ENCODE assay signal across 25 mouse cellular contexts in the genomic region with DNA sequence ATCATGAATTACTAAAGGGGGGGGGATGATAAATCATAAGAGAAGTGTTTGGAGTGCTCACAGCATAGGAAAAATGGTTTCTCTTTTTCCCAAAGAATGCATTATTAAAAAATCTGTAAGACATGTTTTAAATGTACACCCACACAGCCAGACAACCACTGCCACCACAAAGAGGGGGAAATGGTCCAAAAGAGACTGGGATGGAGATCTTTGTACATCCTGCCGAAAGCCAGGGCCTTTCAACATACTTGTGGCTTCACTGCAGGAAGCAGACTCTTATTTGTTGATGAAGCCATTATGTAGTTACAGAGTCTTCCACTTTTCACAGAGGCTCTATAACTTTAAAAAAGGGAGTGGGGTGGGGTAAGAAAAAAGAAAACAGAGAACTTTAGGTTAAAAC.
DNase-seq lines count a peak whose midpoint lies in the region; ATAC-seq and TF ChIP-seq lines count a peak whose summit lies in the region.
"Had no signal": no experiment of that assay in that cellular context is flagged by ENCODE, and none has a peak within 500 bp of the region (broad histone marks: within the 10 kb centered on the region; RNA-seq: fewer than 3 reads in every experiment).

No protein-coding gene starts in this region.

- H3K27ac ChIP-seq in embryonic facial prominence, embryonic 14.5 days (replicated peaks; ENCODE audit: low read depth, low read length): no peak overlapping the region
- H3K27ac ChIP-seq in embryonic facial prominence, embryonic 10.5 days (replicated peaks): no peak overlapping the region
- H3K27ac ChIP-seq in embryonic fibroblast, embryonic 13.5 days (ENCODE audit: insufficient read depth, low read length): 0 out of 2 replicates have a peak overlapping the region, but pooled peaks have one; percentile 31
- H3K27ac ChIP-seq in liver, postnatal 0 days (ENCODE audit: low read depth): no peak overlapping the region
- H3K27ac ChIP-seq: embryonic facial prominence, embryonic 12.5 days; gastrocnemius, adult 2 months; heart, adult 2 months; heart, embryonic 10.5 days; heart, embryonic 13.5 days; hindbrain, embryonic 14.5 days; hindbrain, postnatal 0 days had no signal

- H3K79me2 ChIP-seq in myocyte (ENCODE audit: control insufficient read depth, insufficient read depth): no peaks in the 10 kb centered on the region

- H3K27me3 ChIP-seq in embryonic facial prominence, embryonic 14.5 days (replicated peaks; ENCODE audit: control insufficient read depth, insufficient read depth, low read length): no peaks in the 10 kb centered on the region
- no peaks in the 10 kb centered on the region for H3K27me3 ChIP-seq in embryonic facial prominence, embryonic 10.5 days (replicated peaks; ENCODE audit: low read depth, poor library complexity, severe bottlenecking)
- no peaks in the 10 kb centered on the region for H3K27me3 ChIP-seq in myocyte (ENCODE audit: control insufficient read depth, insufficient read depth, insufficient read length)
- no peaks in the 10 kb centered on the region for H3K27me3 ChIP-seq in liver, postnatal 0 days (ENCODE audit: insufficient read depth, low read length)
- H3K27me3 ChIP-seq: embryonic facial prominence, embryonic 12.5 days; heart, embryonic 13.5 days; Patski had no signal

- H3K36me3 ChIP-seq in embryonic facial prominence, embryonic 14.5 days (ENCODE audit: control insufficient read depth, insufficient read depth, low read length): no peaks in the 10 kb centered on the region
- H3K36me3 ChIP-seq in embryonic facial prominence, embryonic 10.5 days (replicated peaks): no peaks in the 10 kb centered on the region
- no peaks in the 10 kb centered on the region for H3K36me3 ChIP-seq in myocyte (ENCODE audit: control insufficient read depth, insufficient read depth)
- H3K36me3 ChIP-seq in liver, postnatal 0 days (replicated peaks; ENCODE audit: insufficient read depth, low read length): no peaks in the 10 kb centered on the region
- H3K36me3 ChIP-seq: embryonic facial prominence, embryonic 12.5 days; heart, embryonic 10.5 days; heart, embryonic 13.5 days had no signal

- no peak overlapping the region for H3K4me3 ChIP-seq in embryonic facial prominence, embryonic 14.5 days (ENCODE audit: low read depth, low read length)
- H3K4me3 ChIP-seq in embryonic facial prominence, embryonic 10.5 days: no peak overlapping the region
- no peak overlapping the region for H3K4me3 ChIP-seq in embryonic fibroblast, embryonic 13.5 days (ENCODE audit: insufficient read depth, low read length)
- no peak overlapping the region for H3K4me3 ChIP-seq in myocyte
- no peak overlapping the region for H3K4me3 ChIP-seq in liver, postnatal 0 days (ENCODE audit: low read depth, low read length)
- H3K4me3 ChIP-seq: embryonic facial prominence, embryonic 12.5 days; gastrocnemius, adult 2 months; heart, adult 2 months; heart, embryonic 10.5 days; heart, embryonic 13.5 days had no signal

- 32% methylated on average over 1 of the region's 1 CpGs for WGBS in embryonic facial prominence, embryonic 14.5 days
- 68% methylated on average over 1 of the region's 1 CpGs for WGBS in embryonic facial prominence, embryonic 10.5 days
- WGBS in liver, postnatal 0 days (ENCODE audit: insufficient replicate concordance): 45% methylated on average over 1 of the region's 1 CpGs

- DNase-seq in embryonic facial prominence, embryonic 14.5 days (ENCODE audit: low spot score): peak; percentile 52
- no peak for DNase-seq in embryonic facial prominence, embryonic 10.5 days (ENCODE audit: low spot score)
- DNase-seq in spleen, postnatal 10 days (ENCODE audit: low spot score in 2 of 2): no peak
- no peak for DNase-seq in liver, postnatal 0 days
- DNase-seq: adrenal gland, postnatal 10 days; adrenal gland, postnatal 36 days; cerebellum, adult 18-20 months; cerebellum, postnatal 14 days; forebrain, postnatal 0 days; gastrocnemius, adult 2 months; gastrocnemius, postnatal 14 days; heart, adult 2 months; heart, postnatal 14 days; heart, postnatal 4 days had no signal

- no peak overlapping the region for H3ac ChIP-seq in myocyte (ENCODE audit: control insufficient read depth, insufficient read length)

- H3K4me2 ChIP-seq in embryonic facial prominence, embryonic 14.5 days (ENCODE audit: low read depth, low read length): no peak overlapping the region
- peak overlapping the region; percentile 28 for H3K4me2 ChIP-seq in myocyte (ENCODE audit: low read depth)
- H3K4me2 ChIP-seq in liver, postnatal 0 days (ENCODE audit: low read depth, low read length): no peak overlapping the region
- H3K4me2 ChIP-seq: embryonic facial prominence, embryonic 12.5 days; heart, embryonic 13.5 days; hindbrain, embryonic 14.5 days had no signal

- no peak for TF ChIP-seq POLR2A in embryonic fibroblast, embryonic 13.5 days (IDR thresholded peaks at IDR 0.05; ENCODE audit: low read depth, low read length)
- TF ChIP-seq POLR2A in myocyte (IDR thresholded peaks at IDR 0.05; ENCODE audit: insufficient read length, low read depth): no peak

- H3K9ac ChIP-seq in embryonic facial prominence, embryonic 14.5 days (ENCODE audit: low read depth, low read length): no peak overlapping the region
- H3K9ac ChIP-seq in liver, postnatal 0 days (replicated peaks): no peak overlapping the region
- H3K9ac ChIP-seq: embryonic facial prominence, embryonic 12.5 days; forebrain, postnatal 0 days; heart, embryonic 13.5 days; hindbrain, embryonic 14.5 days had no signal

- no peaks in the 10 kb centered on the region for H3K9me3 ChIP-seq in embryonic facial prominence, embryonic 14.5 days (ENCODE audit: control insufficient read depth, low read length)
- H3K9me3 ChIP-seq in embryonic facial prominence, embryonic 10.5 days: no peaks in the 10 kb centered on the region
- no peaks in the 10 kb centered on the region for H3K9me3 ChIP-seq in liver, postnatal 0 days (ENCODE audit: low read length)
- H3K9me3 ChIP-seq: embryonic facial prominence, embryonic 12.5 days; heart, embryonic 10.5 days; heart, embryonic 13.5 days had no signal

- no peak for ATAC-seq in embryonic facial prominence, embryonic 14.5 days (ENCODE audit: low read depth)
- ATAC-seq in liver, postnatal 0 days: no peak
- ATAC-seq: forebrain, embryonic 14.5 days; forebrain, postnatal 0 days; hindbrain, postnatal 0 days; inflammation-experienced regulatory T-cells, adult 6 months; intestine, embryonic 16.5 days; Patski had no signal

- H3K4me1 ChIP-seq in embryonic facial prominence, embryonic 14.5 days (ENCODE audit: control insufficient read depth, insufficient read depth, low read length): no peaks in the 10 kb centered on the region
- H3K4me1 ChIP-seq in embryonic facial prominence, embryonic 10.5 days: 0 out of 2 replicates have a peak, but pooled peaks cover 6% of the 10 kb centered on the region
- peaks cover 2% of the 10 kb centered on the region for H3K4me1 ChIP-seq in embryonic fibroblast, embryonic 13.5 days (ENCODE audit: control insufficient read depth, insufficient read depth, low read length)
- H3K4me1 ChIP-seq in liver, postnatal 0 days (ENCODE audit: insufficient read depth): no peaks in the 10 kb centered on the region
- H3K4me1 ChIP-seq: embryonic facial prominence, embryonic 12.5 days; heart, embryonic 10.5 days; heart, embryonic 13.5 days had no signal

- no peak for TF ChIP-seq CTCF in embryonic fibroblast, embryonic 13.5 days (IDR thresholded peaks at IDR 0.05; ENCODE audit: borderline replicate concordance, insufficient read depth, low read length)
- no peak for TF ChIP-seq CTCF in liver, postnatal 0 days (IDR thresholded peaks at IDR 0.05; ENCODE audit: low read depth)

- no peak for TF ChIP-seq EP300 in liver, postnatal 0 days (IDR thresholded peaks at IDR 0.05; ENCODE audit: low read depth)

TF ChIP-seq in myocyte, 11 proteins besides CTCF, POLR2A, EP300 and RAD21:
- no peak for TF ChIP-seq SRF (IDR thresholded peaks at IDR 0.05; ENCODE audit: control insufficient read depth, insufficient read length, low read depth)
TF ChIP-seq in myocyte: peak in this region for 0.
